Comparison of ENCODE assay signal across 23 mouse cellular contexts in the genomic region with DNA sequence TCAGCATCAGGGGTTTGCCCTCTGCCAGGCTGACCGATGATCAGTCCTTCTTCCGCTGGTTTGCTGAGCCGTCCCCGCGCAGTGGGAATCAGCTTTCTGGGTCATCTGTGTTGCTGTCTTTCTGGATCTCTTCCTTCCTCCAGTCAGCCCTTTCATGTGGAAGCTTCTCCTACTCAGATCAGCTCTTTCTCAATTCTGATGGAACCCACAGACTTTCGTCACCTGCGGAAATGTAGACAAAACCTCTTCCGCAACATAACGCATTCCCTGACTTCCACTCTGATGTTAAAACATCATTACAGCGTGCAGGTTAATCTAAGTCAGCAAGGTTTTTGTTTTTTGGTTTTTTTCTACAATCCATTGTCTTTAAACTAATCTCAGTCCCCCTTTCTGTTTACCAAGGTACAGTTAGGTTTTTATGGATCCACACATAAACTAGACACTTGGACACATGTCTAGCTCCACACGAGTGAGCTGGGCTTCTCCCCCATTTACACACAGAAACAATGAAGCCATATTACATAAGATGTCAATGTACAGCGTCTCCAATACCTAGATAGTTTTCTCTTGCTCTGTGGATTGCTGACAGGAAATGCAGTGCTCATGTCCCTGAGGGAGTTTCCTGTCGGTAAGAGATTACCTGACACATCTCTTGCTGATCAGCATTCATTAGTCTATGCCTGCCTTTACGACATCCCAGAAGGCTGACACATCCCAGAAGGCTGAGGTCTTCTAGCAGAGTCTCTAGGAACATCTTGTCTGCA.
"Had no signal": no experiment of that assay in that cellular context is flagged by ENCODE, and none has a peak within 500 bp of the region (broad histone marks: within the 10 kb centered on the region; RNA-seq: fewer than 3 reads in every experiment).

No protein-coding gene starts in this region.

- ATAC-seq: intestine, embryonic 16.5 days; lung, postnatal 0 days had no signal

- H3K4me2 ChIP-seq: limb, embryonic 13.5 days; liver, embryonic 13.5 days; lung, embryonic 14.5 days; midbrain, embryonic 11.5 days; neural tube, embryonic 12.5 days; neural tube, embryonic 15.5 days; stomach, embryonic 15.5 days had no signal

- H3K9ac ChIP-seq: limb, embryonic 13.5 days; liver, embryonic 13.5 days; lung, embryonic 14.5 days; neural tube, embryonic 12.5 days; neural tube, embryonic 15.5 days; stomach, embryonic 15.5 days had no signal

- H3K9me3 ChIP-seq: limb, embryonic 10.5 days; liver, embryonic 13.5 days; neural tube, embryonic 12.5 days; neural tube, embryonic 15.5 days; stomach, embryonic 15.5 days had no signal

- H3K27ac ChIP-seq: limb, embryonic 10.5 days; limb, embryonic 13.5 days; liver, embryonic 13.5 days; neural tube, embryonic 12.5 days; neural tube, embryonic 15.5 days; stomach, embryonic 15.5 days had no signal

- H3K4me1 ChIP-seq: limb, embryonic 13.5 days; neural tube, embryonic 12.5 days; neural tube, embryonic 15.5 days; stomach, embryonic 15.5 days had no signal

- H3K4me3 ChIP-seq: limb, embryonic 10.5 days; limb, embryonic 13.5 days; liver, embryonic 13.5 days; megakaryocyte, embryonic 14.5 days; neural tube, embryonic 12.5 days; neural tube, embryonic 15.5 days; stomach, embryonic 15.5 days had no signal

- H3K36me3 ChIP-seq: limb, embryonic 10.5 days; limb, embryonic 13.5 days; liver, embryonic 13.5 days; neural tube, embryonic 12.5 days; neural tube, embryonic 15.5 days; stomach, embryonic 15.5 days had no signal

- H3K27me3 ChIP-seq: limb, embryonic 13.5 days; liver, embryonic 13.5 days; neural tube, embryonic 12.5 days; neural tube, embryonic 15.5 days; stomach, embryonic 15.5 days had no signal

- DNase-seq: kidney, adult 18-20 months; kidney, adult 9 months; kidney, postnatal 14 days; kidney, postnatal 4 days; liver, embryonic 13.5 days; lung, embryonic 14.5 days; lung, postnatal 4 days; midbrain, embryonic 14.5 days; retina, postnatal 1 day; right cerebral cortex, postnatal 25 days; spleen, adult 18-20 months; thymus, adult 2 months; thymus, postnatal 14 days; thymus, postnatal 4 days had no signal
